Comparison of ENCODE assay signal across 28 mouse cellular contexts in genomic region chr5:10196880-10197279, GRCm38 (mm10). TPM values are rescaled to one million over a fixed set of nuclear protein-coding genes. Genes with fewer than 3 reads are reported as not detected.
"Had no signal": no experiment of that assay in that cellular context is flagged by ENCODE, and none has a peak within 500 bp of the region (broad histone marks: within the 10 kb centered on the region; RNA-seq: fewer than 3 reads in every experiment).

No protein-coding gene starts in this region.

- DNase-seq: kidney, postnatal 14 days; kidney, postnatal 4 days; left cerebral cortex, postnatal 4 days; liver, postnatal 0 days; lung, embryonic 14.5 days; right cerebral cortex, adult 18-20 months; right cerebral cortex, postnatal 14 days; right cerebral cortex, postnatal 4 days; thymus, adult 2 months; thymus, postnatal 14 days; thymus, postnatal 4 days had no signal

- H3K27me3 ChIP-seq: limb, embryonic 12.5 days; limb, embryonic 15.5 days; midbrain, embryonic 12.5 days; midbrain, embryonic 15.5 days; neural tube, embryonic 12.5 days; neural tube, embryonic 15.5 days had no signal

- ATAC-seq: liver, postnatal 0 days; lung, postnatal 0 days; midbrain, embryonic 15.5 days had no signal

- H3K4me3 ChIP-seq: limb, embryonic 12.5 days; limb, embryonic 15.5 days; midbrain, embryonic 12.5 days; midbrain, embryonic 15.5 days; neural tube, embryonic 12.5 days; neural tube, embryonic 15.5 days had no signal

- H3K9me3 ChIP-seq: limb, embryonic 12.5 days; limb, embryonic 15.5 days; midbrain, embryonic 12.5 days; midbrain, embryonic 15.5 days; neural tube, embryonic 12.5 days; neural tube, embryonic 15.5 days had no signal

- H3K36me3 ChIP-seq: limb, embryonic 12.5 days; limb, embryonic 15.5 days; midbrain, embryonic 12.5 days; midbrain, embryonic 15.5 days; neural tube, embryonic 12.5 days; neural tube, embryonic 15.5 days had no signal

- H3K9ac ChIP-seq: limb, embryonic 12.5 days; limb, embryonic 15.5 days; liver, embryonic 14.5 days; liver, postnatal 0 days; lung, embryonic 14.5 days; midbrain, embryonic 12.5 days; midbrain, embryonic 15.5 days; neural tube, embryonic 12.5 days; neural tube, embryonic 15.5 days had no signal

- H3K4me1 ChIP-seq: limb, embryonic 12.5 days; limb, embryonic 15.5 days; midbrain, embryonic 12.5 days; midbrain, embryonic 15.5 days; neural tube, embryonic 12.5 days; neural tube, embryonic 15.5 days had no signal

- H3K4me2 ChIP-seq: limb, embryonic 12.5 days; limb, embryonic 15.5 days; liver, embryonic 11.5 days; lung, embryonic 14.5 days; midbrain, embryonic 12.5 days; midbrain, embryonic 15.5 days; neural tube, embryonic 12.5 days; neural tube, embryonic 15.5 days had no signal

- H3K27ac ChIP-seq: limb, embryonic 12.5 days; limb, embryonic 15.5 days; liver, embryonic 14.5 days; macrophage; midbrain, embryonic 12.5 days; midbrain, embryonic 15.5 days; neural tube, embryonic 12.5 days; neural tube, embryonic 15.5 days; stomach, postnatal 0 days had no signal

RNA-seq across cellular contexts. Expression of gene Gm5152, which starts 49.4 kb away (rescaled TPM):
- total RNA-seq: layer of hippocampus, adult 18-20 months; layer of hippocampus, postnatal 14 days; left cerebral cortex, adult 8-10 months; left cerebral cortex, postnatal 14 days; left cerebral cortex, postnatal 4 days; megakaryocyte, adult 5-6 weeks had no signal
- polyA plus RNA-seq: limb, embryonic 12.5 days; limb, embryonic 15.5 days; liver, embryonic 11.5 days; liver, embryonic 14.5 days; liver, postnatal 0 days; lung, embryonic 14.5 days; lung, postnatal 0 days; macrophage; midbrain, embryonic 12.5 days; midbrain, embryonic 15.5 days; neural tube, embryonic 12.5 days; neural tube, embryonic 15.5 days; stomach, embryonic 14.5 days; stomach, postnatal 0 days; thymus, adult 2 months had no signal
